Mouse (Mus musculus) heart, embryonic 10.5 days (tissue): Measurements from ENCODE around the gene Osbpl6. TPM values are rescaled to one million over a fixed set of nuclear protein-coding genes. Genes with fewer than 3 reads are reported as not detected.

Experiments used
- DNase-seq: peaks from one replicate; pipeline ENCODE4 v3.0.0-alpha.2; 2017; ENCODE audit warnings: low spot score
- H3K27ac ChIP-seq: fragments of 300-500 bp; sonication (generic); 2 replicates; pipeline ENCODE4 v1.5.1; 2016; ENCODE audit warnings: mild to moderate bottlenecking
- H3K27me3 ChIP-seq: fragments of 300-500 bp; sonication (generic); 2 replicates; pipeline ENCODE4 v1.6.1; 2016; ENCODE audit warnings: mild to moderate bottlenecking; ENCODE audit not compliant: poor library complexity, insufficient read depth, severe bottlenecking
- H3K36me3 ChIP-seq: fragments of 300-500 bp; sonication (generic); 2 replicates; pipeline ENCODE4 v1.6.1; 2016; ENCODE audit warnings: mild to moderate bottlenecking, moderate library complexity
- H3K4me1 ChIP-seq: fragments of 300-500 bp; sonication (generic); 2 replicates; pipeline ENCODE4 v1.6.1; 2016; ENCODE audit warnings: mild to moderate bottlenecking
- H3K4me3 ChIP-seq: fragments of 300-500 bp; sonication (generic); 2 replicates; pipeline ENCODE4 v1.5.1; 2016; ENCODE audit warnings: mild to moderate bottlenecking, moderate library complexity
- H3K9me3 ChIP-seq: fragments of 300-500 bp; sonication (generic); 2 replicates; pipeline ENCODE4 v1.6.1; 2016; ENCODE audit warnings: mild to moderate bottlenecking, moderate library complexity
- WGBS: fragments of 180-500 bp; shearing (Covaris S2); methylation state at CpG from one replicate; pipeline ENCODE4 v1.1.7; 2016; 5-methylcytosine and 5-hydroxymethylcytosine counted together
- polyA plus RNA-seq: library from polyadenylated mRNA; unstranded; fragments of >200 nt; fragmentation: Nextera tagmentation; extraction: Ambion mirVana; gene quantifications from 2 replicates; pipeline ENCODE4 v1.2.1, GENCODE M21; 2016

Osbpl6 gene
- polyA plus RNA-seq, 1 experiment from 2014 or later, result 9.6 TPM

DNA sequence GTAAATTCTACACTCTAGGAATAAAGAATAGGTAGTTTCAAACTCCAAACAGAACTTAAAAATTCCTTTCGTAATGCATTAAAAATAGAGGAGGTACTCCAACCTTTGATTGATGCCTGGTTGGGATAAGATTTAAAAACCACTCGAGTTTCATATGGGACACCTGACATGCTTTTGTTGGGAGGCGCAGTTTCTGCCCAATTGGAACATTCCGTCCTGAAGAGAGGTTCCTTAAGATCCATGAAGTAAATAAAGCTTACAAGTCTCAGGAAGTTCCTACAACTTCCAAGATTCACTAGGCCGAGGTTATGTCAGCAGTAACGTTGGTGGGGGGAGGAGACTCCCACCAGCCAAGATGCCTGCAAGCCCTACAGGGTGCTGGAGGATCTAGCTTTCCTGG lies 115.3 kb downstream of the Osbpl6 start:
- DNase-seq, result no peak
- 75% methylated on average over 6 of the region's 6 CpGs for WGBS
- Histone ChIP-seq H3K36me3 (no peaks in the 10 kb centered on the region), H3K27ac (no peak overlapping the region), H3K9me3 (no peaks in the 10 kb centered on the region), H3K4me1 (0 out of 2 replicates have a peak, but pooled peaks cover 3% of the 10 kb centered on the region), H3K4me3 (no peak overlapping the region), H3K27me3 (no peaks in the 10 kb centered on the region)

DNA sequence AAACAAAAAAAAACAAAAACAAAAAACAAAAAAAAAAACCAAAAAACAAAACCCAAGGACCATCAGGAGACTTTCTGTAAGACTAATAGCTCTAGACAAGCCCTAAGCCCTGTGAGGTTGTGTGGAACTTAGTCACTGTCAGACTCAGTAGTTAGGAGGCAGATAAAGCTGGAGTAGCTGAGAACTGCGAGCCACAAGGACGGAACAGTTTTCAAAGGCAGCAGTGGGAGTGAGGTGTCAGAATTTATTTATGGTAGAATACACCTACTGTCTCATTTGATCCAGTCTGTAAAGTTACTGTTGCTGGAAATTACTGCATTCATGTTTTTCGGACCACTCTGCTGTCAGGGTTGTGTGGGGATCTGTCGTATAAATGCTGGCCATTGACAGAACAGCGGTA lies 118.1 kb downstream of the Osbpl6 start:
- Histone ChIP-seq H3K27ac (no peak overlapping the region), H3K4me3 (no peak overlapping the region), H3K27me3 (no peaks in the 10 kb centered on the region), H3K4me1 (no peaks in the 10 kb centered on the region), H3K9me3 (no peaks in the 10 kb centered on the region), H3K36me3 (no peaks in the 10 kb centered on the region)
- no peak for DNase-seq
- 77% methylated on average over 5 of the region's 5 CpGs for WGBS

DNA sequence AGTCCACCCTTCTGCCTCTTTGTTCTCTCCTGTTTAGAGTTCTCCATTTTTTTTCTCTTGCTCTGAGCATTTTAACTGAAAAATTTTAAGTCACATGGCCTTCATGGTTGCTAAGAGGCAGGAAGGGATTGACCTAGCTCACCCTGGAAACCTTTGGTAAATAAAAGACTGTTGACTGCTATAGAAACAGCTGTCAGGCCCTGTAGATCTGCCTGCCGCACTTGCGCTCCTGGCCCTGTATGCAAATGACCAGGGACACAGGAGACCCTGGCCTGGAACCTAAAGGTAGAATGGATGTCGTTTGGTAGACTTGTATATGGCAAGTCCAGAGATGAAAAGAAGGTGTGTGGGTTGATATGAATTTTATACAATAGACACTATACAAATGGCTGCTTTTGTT lies 119.3 kb downstream of the Osbpl6 start:
- H3K4me1 ChIP-seq, result no peaks in the 10 kb centered on the region
- WGBS, result 72% methylated on average over 3 of the region's 3 CpGs
- H3K4me3 ChIP-seq, result no peak overlapping the region
- H3K27ac ChIP-seq, result no peak overlapping the region
- no peak for DNase-seq
- no peaks in the 10 kb centered on the region for H3K9me3 ChIP-seq
- no peaks in the 10 kb centered on the region for H3K27me3 ChIP-seq
- H3K36me3 ChIP-seq, result no peaks in the 10 kb centered on the region

DNA sequence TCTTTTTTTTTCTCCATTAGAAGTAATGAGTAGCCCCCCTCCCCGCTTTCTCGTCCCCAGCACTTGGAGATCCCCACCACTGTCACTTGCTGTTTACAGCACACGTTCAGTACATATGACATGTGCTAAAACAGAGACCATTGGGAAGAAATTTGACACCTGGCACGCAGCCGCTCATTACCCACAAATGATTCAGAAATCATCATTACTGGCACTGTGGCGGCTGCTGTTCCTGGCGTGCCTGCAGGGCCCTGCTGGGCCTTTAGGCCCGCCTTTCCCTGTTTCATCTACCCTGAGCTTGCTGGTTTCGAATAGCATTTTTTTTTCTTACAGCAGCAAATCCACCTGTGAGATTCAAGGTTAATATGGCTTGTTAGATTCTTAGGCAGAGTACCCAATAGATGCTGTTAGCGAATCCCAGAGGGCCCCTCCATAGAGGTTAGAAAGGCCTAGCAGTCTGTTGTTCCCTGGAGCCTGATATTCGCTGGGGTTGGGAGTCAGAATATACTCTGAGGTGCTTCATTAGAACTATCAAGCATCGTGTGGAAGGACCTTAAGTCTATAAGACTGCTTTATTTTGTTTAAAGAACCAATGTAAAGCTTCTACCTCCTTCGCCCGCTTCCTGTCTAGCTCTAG lies 126.3 kb downstream of the Osbpl6 start:
- no peaks in the 10 kb centered on the region for H3K4me1 ChIP-seq
- 81% methylated on average over 14 of the region's 14 CpGs for WGBS
- no peak overlapping the region for H3K27ac ChIP-seq
- H3K9me3 ChIP-seq, result no peaks in the 10 kb centered on the region
- no peak overlapping the region for H3K4me3 ChIP-seq
- no peaks in the 10 kb centered on the region for H3K36me3 ChIP-seq
- no peaks in the 10 kb centered on the region for H3K27me3 ChIP-seq
- no peak for DNase-seq

DNA sequence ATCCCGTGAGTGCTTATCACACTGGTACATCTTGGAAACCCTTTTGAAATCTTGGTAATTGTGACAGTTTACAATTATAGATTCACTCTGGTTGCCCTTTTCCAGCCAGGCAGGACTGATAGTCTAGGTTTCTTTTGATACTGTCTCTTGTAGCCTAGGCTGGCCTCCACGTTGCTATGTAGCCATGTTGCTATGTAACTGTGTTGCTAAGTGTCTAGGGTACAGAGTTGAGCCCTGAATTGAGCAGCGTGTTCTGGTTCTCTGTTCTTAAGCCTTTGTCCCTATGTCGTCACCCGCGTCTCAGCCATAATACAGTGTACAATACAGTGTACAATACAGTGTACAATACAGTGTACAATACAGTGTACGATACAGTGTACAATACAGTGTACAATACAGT lies 128.6 kb downstream of the Osbpl6 start:
- H3K36me3 ChIP-seq, result no peaks in the 10 kb centered on the region
- H3K27me3 ChIP-seq, result no peaks in the 10 kb centered on the region
- 86% methylated on average over 7 of the region's 7 CpGs for WGBS
- H3K4me3 ChIP-seq, result no peak overlapping the region
- no peak for DNase-seq
- H3K4me1 ChIP-seq, result peaks cover 6% of the 10 kb centered on the region
- no peak overlapping the region for H3K27ac ChIP-seq
- H3K9me3 ChIP-seq, result no peaks in the 10 kb centered on the region

DNA sequence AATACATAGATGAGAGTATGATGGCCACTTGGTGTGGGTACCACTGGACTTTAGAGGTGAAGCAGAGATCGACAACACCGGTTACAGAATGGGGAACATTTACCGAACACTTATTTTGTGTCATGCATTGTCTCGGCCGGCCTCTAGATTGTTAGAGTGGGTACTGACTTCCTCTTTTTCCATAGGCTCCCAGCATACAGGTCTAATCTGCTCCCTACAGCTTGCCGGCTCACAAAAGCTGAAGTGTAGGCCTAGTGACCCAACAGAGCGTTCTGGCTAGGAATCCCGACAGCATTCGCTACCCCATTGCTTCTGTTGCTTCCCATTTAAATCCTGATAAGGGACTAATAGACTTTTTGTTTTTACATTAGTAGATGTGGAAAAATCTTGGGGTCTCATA lies 135.6 kb downstream of the Osbpl6 start:
- Histone ChIP-seq H3K4me1 (peaks cover 8% of the 10 kb centered on the region), H3K36me3 (no peaks in the 10 kb centered on the region), H3K9me3 (no peaks in the 10 kb centered on the region), H3K4me3 (no peak overlapping the region), H3K27me3 (no peaks in the 10 kb centered on the region), H3K27ac (no peak overlapping the region)
- DNase-seq, result no peak
- 77% methylated on average over 9 of the region's 9 CpGs for WGBS

DNA sequence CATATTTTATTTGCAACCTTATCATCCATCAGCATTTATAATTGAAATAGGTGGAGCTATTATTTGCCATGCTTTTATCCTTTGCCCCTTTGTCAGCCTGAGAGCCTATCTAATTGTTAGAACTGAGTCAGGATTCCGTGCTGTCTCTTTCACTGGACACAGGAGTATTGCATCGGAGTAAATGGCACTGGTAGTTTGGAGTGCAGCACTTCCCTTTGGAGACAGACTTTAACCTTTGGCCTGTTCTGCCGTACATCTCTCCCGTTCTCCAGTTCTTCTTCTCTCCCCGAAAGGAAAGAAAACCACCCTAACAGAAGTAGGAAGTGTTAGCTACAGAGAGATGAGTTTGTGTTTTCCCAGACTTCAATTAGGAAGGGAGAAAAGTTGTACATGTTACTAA lies 136.6 kb downstream of the Osbpl6 start:
- WGBS, result 83% methylated on average over 5 of the region's 5 CpGs

DNA sequence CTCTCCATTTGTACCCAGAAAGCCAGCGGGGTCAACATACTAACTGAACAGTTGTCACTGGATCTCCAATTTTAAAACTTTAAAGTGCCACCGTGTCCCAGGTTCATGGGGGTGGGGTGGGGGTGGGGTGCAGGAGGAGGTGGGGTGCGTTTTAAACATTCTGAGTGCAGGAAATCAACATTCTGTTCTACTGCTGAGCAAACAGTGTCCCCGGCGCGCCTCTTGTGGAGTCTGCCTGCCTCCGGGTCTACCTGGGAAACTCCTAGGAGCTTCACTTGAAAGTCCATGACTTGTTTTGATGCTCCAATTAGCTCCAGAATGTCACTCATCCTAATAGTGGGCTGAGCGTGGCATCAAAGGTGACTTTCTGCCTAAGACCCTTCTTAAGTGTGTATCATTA lies 139.2 kb downstream of the Osbpl6 start:
- Histone ChIP-seq H3K9me3 (no peaks in the 10 kb centered on the region), H3K27me3 (no peaks in the 10 kb centered on the region), H3K4me1 (no peaks in the 10 kb centered on the region), H3K36me3 (no peaks in the 10 kb centered on the region), H3K4me3 (no peak overlapping the region), H3K27ac (no peak overlapping the region)
- WGBS, result 70% methylated on average over 8 of the region's 8 CpGs
- no peak for DNase-seq

More for the DNA sequence above, 136.6 kb downstream of the Osbpl6 start:
- no peaks in the 10 kb centered on the region for H3K36me3 ChIP-seq
- no peak overlapping the region for H3K27ac ChIP-seq
- peaks cover 8% of the 10 kb centered on the region for H3K4me1 ChIP-seq
- H3K9me3 ChIP-seq, result no peaks in the 10 kb centered on the region
- no peak overlapping the region for H3K4me3 ChIP-seq
- no peak for DNase-seq
- H3K27me3 ChIP-seq, result no peaks in the 10 kb centered on the region

DNA sequence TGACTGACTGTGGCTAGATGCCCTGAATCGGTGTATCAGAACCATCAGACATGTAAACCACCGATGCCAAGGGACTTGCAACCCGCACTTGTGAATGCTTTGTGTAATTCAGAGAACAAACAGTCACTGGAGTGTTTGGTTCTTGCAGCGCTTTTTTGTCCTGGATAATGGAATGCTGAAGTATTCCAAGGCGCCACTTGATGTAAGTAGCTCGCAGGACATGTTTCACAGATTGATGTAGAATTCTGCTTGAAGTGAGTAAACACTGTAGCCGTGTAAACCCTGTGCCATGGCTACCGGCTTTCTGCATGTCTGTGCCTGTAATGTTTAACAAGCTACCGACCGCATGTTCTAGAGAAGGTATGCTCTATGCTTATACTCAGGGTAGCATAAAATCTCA lies 141.9 kb downstream of the Osbpl6 start:
- H3K9me3 ChIP-seq, result no peaks in the 10 kb centered on the region
- no peak for DNase-seq
- H3K27me3 ChIP-seq, result no peaks in the 10 kb centered on the region
- H3K27ac ChIP-seq, result no peak overlapping the region
- H3K4me3 ChIP-seq, result no peak overlapping the region
- no peaks in the 10 kb centered on the region for H3K4me1 ChIP-seq
- WGBS, result 85% methylated on average over 10 of the region's 10 CpGs
- H3K36me3 ChIP-seq, result no peaks in the 10 kb centered on the region

DNA sequence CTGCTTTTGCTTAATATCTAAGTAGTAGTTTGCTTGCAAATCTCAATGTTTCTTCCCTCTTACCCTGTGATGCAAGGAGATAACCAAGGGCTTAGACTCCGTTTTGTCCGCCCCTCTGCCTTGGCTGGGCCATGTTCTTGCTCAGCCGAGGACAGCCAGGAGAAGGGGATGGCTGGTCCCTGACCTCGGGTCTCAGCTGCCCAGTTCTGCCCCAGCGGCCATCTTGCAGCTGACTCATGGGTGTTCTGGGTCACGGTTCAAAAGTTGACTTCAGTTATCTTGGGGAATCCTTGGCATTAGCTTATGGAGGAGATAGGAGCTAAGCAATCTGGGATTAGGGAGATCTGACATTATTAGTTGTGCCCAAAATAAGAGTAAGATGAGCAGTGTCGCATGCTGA lies 142.5 kb downstream of the Osbpl6 start:
- 82% methylated on average over 7 of the region's 7 CpGs for WGBS
- Histone ChIP-seq H3K27me3 (no peaks in the 10 kb centered on the region), H3K4me1 (no peaks in the 10 kb centered on the region), H3K9me3 (no peaks in the 10 kb centered on the region), H3K27ac (no peak overlapping the region), H3K4me3 (no peak overlapping the region), H3K36me3 (no peaks in the 10 kb centered on the region)
- DNase-seq, result no peak

DNA sequence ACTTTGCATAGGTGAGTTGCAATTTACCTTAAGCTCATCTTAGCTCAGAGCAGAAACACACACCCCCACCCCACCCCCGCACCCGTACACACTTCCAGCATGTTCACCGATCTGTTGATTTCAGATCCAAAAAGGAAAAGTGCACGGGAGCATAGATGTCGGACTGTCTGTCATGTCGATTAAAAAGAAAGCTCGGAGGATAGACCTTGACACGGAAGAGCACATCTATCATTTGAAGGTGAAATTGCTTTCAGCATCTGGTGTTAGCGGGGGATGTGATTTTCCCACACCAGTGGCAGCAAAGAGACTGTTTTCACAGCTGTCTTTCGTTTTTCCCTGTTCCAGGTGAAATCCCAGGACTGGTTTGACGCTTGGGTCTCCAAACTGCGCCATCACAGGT lies 143.0 kb downstream of the Osbpl6 start:
- WGBS, result 82% methylated on average over 12 of the region's 12 CpGs
- Histone ChIP-seq H3K9me3 (no peaks in the 10 kb centered on the region), H3K36me3 (no peaks in the 10 kb centered on the region), H3K4me1 (no peaks in the 10 kb centered on the region), H3K27ac (no peak overlapping the region), H3K4me3 (no peak overlapping the region), H3K27me3 (no peaks in the 10 kb centered on the region)
- DNase-seq, result no peak

DNA sequence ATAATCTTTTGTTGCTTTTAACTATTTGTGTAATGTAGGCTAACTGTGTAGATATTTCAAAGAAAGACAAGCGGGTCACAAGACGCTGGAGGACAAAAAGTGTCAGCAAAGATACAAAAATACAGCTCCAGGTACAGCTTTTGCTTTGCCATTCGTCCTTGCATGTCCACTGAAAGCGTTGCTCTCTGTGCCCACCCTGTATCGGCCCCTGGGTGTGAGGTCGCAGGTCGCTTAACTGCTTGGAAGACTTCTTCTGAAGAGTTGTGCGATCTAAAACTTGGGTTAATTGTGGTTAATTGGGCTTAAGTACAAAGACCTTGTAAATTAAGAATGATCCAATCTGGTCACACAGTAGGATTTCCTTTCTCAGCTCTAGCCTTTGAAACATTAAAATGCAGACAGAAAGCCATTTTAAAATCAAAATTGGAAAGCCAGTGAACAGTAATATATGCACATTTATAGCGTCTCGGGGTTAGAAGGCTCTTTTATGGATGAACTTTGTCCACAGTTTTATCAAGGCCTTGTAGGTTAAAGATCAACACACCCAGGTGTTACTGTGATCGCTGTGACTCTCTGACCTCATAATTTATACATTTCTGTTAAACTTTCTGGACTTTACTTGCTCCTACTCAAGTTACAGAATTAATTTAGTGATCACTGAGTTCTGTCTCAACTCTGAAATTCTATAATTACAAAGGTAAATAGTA lies 149.7 kb downstream of the Osbpl6 start:
- Histone ChIP-seq H3K4me3 (no peak overlapping the region), H3K27ac (no peak overlapping the region), H3K36me3 (no peaks in the 10 kb centered on the region), H3K27me3 (no peaks in the 10 kb centered on the region), H3K9me3 (no peaks in the 10 kb centered on the region), H3K4me1 (no peaks in the 10 kb centered on the region)
- WGBS, result 86% methylated on average over 11 of the region's 11 CpGs
- no peak for DNase-seq

DNA sequence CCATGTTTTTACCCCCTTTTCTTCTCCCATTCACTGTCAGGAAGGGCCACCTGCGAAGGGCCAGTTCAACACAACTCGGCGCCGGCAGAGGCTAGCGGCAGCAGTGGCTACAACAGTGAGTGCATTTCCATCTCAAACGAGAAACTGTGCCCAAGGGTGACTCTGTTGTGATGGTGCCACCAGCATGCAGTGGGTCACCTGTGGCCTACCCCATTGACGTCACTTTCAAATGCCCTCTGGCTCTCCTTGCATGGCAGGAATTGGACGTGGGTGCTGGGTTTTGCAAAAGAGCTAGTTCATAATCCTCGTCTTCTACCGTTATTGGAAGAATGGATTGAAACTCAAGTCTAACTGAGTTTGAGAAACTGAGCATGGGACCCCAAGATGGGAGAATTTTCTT lies 153.8 kb downstream of the Osbpl6 start:
- 87% methylated on average over 10 of the region's 10 CpGs for WGBS
- Histone ChIP-seq H3K4me3 (no peak overlapping the region), H3K27me3 (no peaks in the 10 kb centered on the region), H3K36me3 (no peaks in the 10 kb centered on the region), H3K9me3 (no peaks in the 10 kb centered on the region), H3K4me1 (no peaks in the 10 kb centered on the region), H3K27ac (no peak overlapping the region)
- no peak for DNase-seq

DNA sequence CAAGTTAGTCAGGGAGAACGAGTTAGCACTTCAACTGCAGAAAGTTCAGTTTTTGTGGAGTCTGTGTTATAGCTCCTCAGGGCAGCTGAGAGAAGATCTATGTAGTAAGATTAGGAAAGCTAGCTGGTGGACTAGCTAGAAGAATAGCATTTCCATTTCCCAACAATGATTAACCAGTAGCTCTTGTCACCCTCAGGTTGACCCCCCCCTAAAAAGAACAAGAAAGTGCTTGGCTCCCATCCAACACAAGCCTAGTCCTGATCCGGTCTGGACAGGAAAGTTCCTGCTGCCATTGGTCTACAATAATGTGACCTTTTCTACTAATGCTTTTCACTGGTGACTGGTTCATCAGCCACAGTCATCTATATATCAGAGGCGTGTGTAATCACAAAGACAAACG lies 157.6 kb downstream of the Osbpl6 start:
- no peak for DNase-seq
- Histone ChIP-seq H3K27ac (no peak overlapping the region), H3K9me3 (no peaks in the 10 kb centered on the region), H3K36me3 (no peaks in the 10 kb centered on the region), H3K27me3 (no peaks in the 10 kb centered on the region), H3K4me1 (no peaks in the 10 kb centered on the region), H3K4me3 (no peak overlapping the region)
- WGBS, result 68% methylated on average over 4 of the region's 4 CpGs
